8 mouse cellular contexts compared by ENCODE assay signal in genomic region chr9:66068971-66069391, GRCm38 (mm10). TPM values are rescaled to one million over a fixed set of nuclear protein-coding genes. Genes with fewer than 3 reads are reported as not detected.
A peak's percentile ranks its signal among the peaks of the same experiment; 100 is the strongest.
DNase-seq lines count a peak whose midpoint lies in the region; ATAC-seq and TF ChIP-seq lines count a peak whose summit lies in the region.

No protein-coding gene starts in this region.

- DNase-seq in kidney, adult 2 months = peak; percentile 8
- DNase-seq in kidney, adult 11 months = no peak
- DNase-seq in Muller cell, postnatal 12 days (ENCODE audit: inconsistent ontology term) = peak; percentile 42
- no peak for DNase-seq in lung, adult 2 months
- peak; percentile 37 for DNase-seq in retina, embryonic 14.5 days (ENCODE audit: low spot score)
- DNase-seq in layer of hippocampus, adult 8-10 months (ENCODE audit: low spot score in 2 of 2) = no peak

- ATAC-seq in embryonic facial prominence, embryonic 13.5 days (ENCODE audit: insufficient number of reproducible peaks, insufficient read depth, low FRiP score, low TSS enrichment, low read depth) = no peak
- ATAC-seq in hindbrain, embryonic 15.5 days (ENCODE audit: low FRiP score, low read depth) = peak; percentile 64

- peak overlapping the region; percentile 93 for H3K4me2 ChIP-seq in embryonic facial prominence, embryonic 13.5 days
- peak overlapping the region; percentile 93 for H3K4me2 ChIP-seq in hindbrain, embryonic 15.5 days

- no peaks in the 10 kb centered on the region for H3K4me1 ChIP-seq in kidney, adult 2 months (ENCODE audit: control insufficient read depth, insufficient read depth, low read length)
- H3K4me1 ChIP-seq in embryonic facial prominence, embryonic 13.5 days = peaks cover 14% of the 10 kb centered on the region
- H3K4me1 ChIP-seq in hindbrain, embryonic 15.5 days (replicated peaks) = peaks cover 14% of the 10 kb centered on the region
- H3K4me1 ChIP-seq in lung, adult 2 months (ENCODE audit: control insufficient read depth, insufficient read depth, low read length) = peaks cover 4% of the 10 kb centered on the region; the same call in 1 of the 2 replicates

- no peaks in the 10 kb centered on the region for H3K27me3 ChIP-seq in kidney, adult 2 months (replicated peaks; ENCODE audit: control insufficient read depth, insufficient read depth, low read length)
- peaks cover 39% of the 10 kb centered on the region for H3K27me3 ChIP-seq in embryonic facial prominence, embryonic 13.5 days
- peaks cover 16% of the 10 kb centered on the region for H3K27me3 ChIP-seq in hindbrain, embryonic 15.5 days

- H3K9me3 ChIP-seq in embryonic facial prominence, embryonic 13.5 days = no peaks in the 10 kb centered on the region
- no peaks in the 10 kb centered on the region for H3K9me3 ChIP-seq in hindbrain, embryonic 15.5 days

- TF ChIP-seq CTCF in kidney, adult 2 months (conservative IDR thresholded peaks at IDR 0.05; ENCODE audit: insufficient read depth, insufficient read length, low read depth, low read length) = no peak
- TF ChIP-seq CTCF in lung, adult 2 months (IDR thresholded peaks at IDR 0.05; ENCODE audit: insufficient read depth, low read length) = no peak

- 2% methylated on average over 30 of the region's 30 CpGs for WGBS in kidney, adult 2 months
- 1% methylated on average over 30 of the region's 30 CpGs for WGBS in embryonic facial prominence, embryonic 13.5 days
- under 1% methylated on average over 30 of the region's 30 CpGs for WGBS in hindbrain, embryonic 15.5 days
- WGBS in lung, adult 2 months = 2% methylated on average over 30 of the region's 30 CpGs

- no peak overlapping the region for H3K27ac ChIP-seq in kidney, adult 2 months (ENCODE audit: insufficient read depth, low read depth, low read length)
- no peak overlapping the region for H3K27ac ChIP-seq in embryonic facial prominence, embryonic 13.5 days
- no peak overlapping the region for H3K27ac ChIP-seq in hindbrain, embryonic 15.5 days (replicated peaks)

- peak overlapping the region; percentile 72 for H3K9ac ChIP-seq in embryonic facial prominence, embryonic 13.5 days
- H3K9ac ChIP-seq in hindbrain, embryonic 15.5 days = peak overlapping the region; percentile 54

- no peaks in the 10 kb centered on the region; the same call in 1 of the 2 replicates for H3K36me3 ChIP-seq in kidney, adult 2 months (ENCODE audit: control insufficient read depth, insufficient read depth, low read length)
- peaks cover 32% of the 10 kb centered on the region for H3K36me3 ChIP-seq in embryonic facial prominence, embryonic 13.5 days
- H3K36me3 ChIP-seq in hindbrain, embryonic 15.5 days = peaks cover 29% of the 10 kb centered on the region

- peak overlapping the region; percentile 52 for H3K4me3 ChIP-seq in kidney, adult 2 months (ENCODE audit: insufficient read depth, low read depth, low read length)
- H3K4me3 ChIP-seq in embryonic facial prominence, embryonic 13.5 days = peak overlapping the region; percentile 52
- peak overlapping the region; percentile 56 for H3K4me3 ChIP-seq in hindbrain, embryonic 15.5 days
- peak overlapping the region; percentile 48 for H3K4me3 ChIP-seq in lung, adult 2 months (replicated peaks; ENCODE audit: extremely low read depth, low read depth, low read length)

- no peak for TF ChIP-seq POLR2A in kidney, adult 2 months (IDR thresholded peaks at IDR 0.05; ENCODE audit: low read depth, low read length)
- TF ChIP-seq POLR2A in lung, adult 2 months (IDR thresholded peaks at IDR 0.05; ENCODE audit: borderline replicate concordance, extremely low read depth, low read depth, low read length) = no peak

RNA-seq across cellular contexts. Expression of gene Snx22, which starts 0.5 kb away (rescaled TPM):
- polyA plus RNA-seq in kidney, adult 2 months (2012; rRNA removed) = 1.1 and 1.6 TPM in 2 replicates
- polyA plus RNA-seq in embryonic facial prominence, embryonic 13.5 days (2015; fragmentation: Nextera tagmentation; extraction: Ambion mirVana) = 5.3 and 5.6 TPM in 2 replicates
- 9.1 and 11.6 TPM in 2 replicates for polyA plus RNA-seq in hindbrain, embryonic 15.5 days (2015; fragmentation: Nextera tagmentation; extraction: Ambion mirVana)
- polyA plus RNA-seq in lung, adult 2 months (2012; rRNA removed) = 14.5 and 18.0 TPM in 2 replicates
- total RNA-seq in layer of hippocampus, adult 8-10 months (2022) = 1 to 10 TPM; 5.0 to 8.6 (median 7.5) TPM

RNA-seq across cellular contexts. Expression of gene Ppib, which starts 9.0 kb away (rescaled TPM):
- 278 and 338 TPM in 2 replicates for polyA plus RNA-seq in kidney, adult 2 months (2012; rRNA removed)
- 568 and 589 TPM in 2 replicates for polyA plus RNA-seq in embryonic facial prominence, embryonic 13.5 days (2015; fragmentation: Nextera tagmentation; extraction: Ambion mirVana)
- polyA plus RNA-seq in hindbrain, embryonic 15.5 days (2015; fragmentation: Nextera tagmentation; extraction: Ambion mirVana) = 346 and 359 TPM in 2 replicates
- 162 and 176 TPM in 2 replicates for polyA plus RNA-seq in lung, adult 2 months (2012; rRNA removed)
- 100 to 1,000 TPM; 174 to 209 (median 191) TPM for total RNA-seq in layer of hippocampus, adult 8-10 months (2022)

RNA-seq across cellular contexts. Expression of gene Snx1, which starts 57.4 kb away (rescaled TPM):
- polyA plus RNA-seq in kidney, adult 2 months (2012; rRNA removed) = 74.3 and 76.7 TPM in 2 replicates
- polyA plus RNA-seq in embryonic facial prominence, embryonic 13.5 days (2015; fragmentation: Nextera tagmentation; extraction: Ambion mirVana) = 119 and 131 TPM in 2 replicates
- 76.7 and 76.9 TPM in 2 replicates for polyA plus RNA-seq in hindbrain, embryonic 15.5 days (2015; fragmentation: Nextera tagmentation; extraction: Ambion mirVana)
- polyA plus RNA-seq in lung, adult 2 months (2012; rRNA removed) = 50.7 and 57.3 TPM in 2 replicates
- 10 to 100 TPM; 84.0 to 94.9 (median 90.0) TPM for total RNA-seq in layer of hippocampus, adult 8-10 months (2022)

RNA-seq across cellular contexts. Expression of gene Ciao2a, which starts 57.4 kb away (rescaled TPM):
- 23.3 and 39.9 TPM in 2 replicates for polyA plus RNA-seq in kidney, adult 2 months (2012; rRNA removed)
- 177 and 184 TPM in 2 replicates for polyA plus RNA-seq in embryonic facial prominence, embryonic 13.5 days (2015; fragmentation: Nextera tagmentation; extraction: Ambion mirVana)
- 68.5 and 70.1 TPM in 2 replicates for polyA plus RNA-seq in hindbrain, embryonic 15.5 days (2015; fragmentation: Nextera tagmentation; extraction: Ambion mirVana)
- 7.3 and 13.0 TPM in 2 replicates for polyA plus RNA-seq in lung, adult 2 months (2012; rRNA removed)
- total RNA-seq in layer of hippocampus, adult 8-10 months (2022) = 10 to 100 TPM; 24.3 to 30.0 (median 27.0) TPM

Comparison
In these comparisons a context has a peak if more than half of its experiments do, and no peak if none do; other contexts are left out.
1. DNase-seq: peak in kidney, adult 2 months (single experiment), Muller cell, postnatal 12 days (single experiment) and retina, embryonic 14.5 days (single experiment); none in kidney, adult 11 months (single experiment), lung, adult 2 months (single experiment) and layer of hippocampus, adult 8-10 months (0 of 2).
2. Peak in every context shown above with its lines, with median percentiles within 50 percentile points of each other: H3K4me3 ChIP-seq.